In genomic region chr12:102706833-102707463, GRCm38 (mm10) we compare ENCODE assay signal across 34 mouse cellular contexts. TPM values are rescaled to one million over a fixed set of nuclear protein-coding genes. Genes with fewer than 3 reads are reported as not detected.
DNase-seq lines count a peak whose midpoint lies in the region; TF ChIP-seq lines count a peak whose summit lies in the region.
"Had no signal": no experiment of that assay in that cellular context is flagged by ENCODE, and none has a peak within 500 bp of the region (broad histone marks: within the 10 kb centered on the region; RNA-seq: fewer than 3 reads in every experiment).

No protein-coding gene starts in this region.

- H3K9ac ChIP-seq in ES-Bruce4 (ENCODE audit: low read depth, poor library complexity, severe bottlenecking) (no peak overlapping the region), ES-E14 (ENCODE audit: insufficient read depth, low read depth, low read length, poor library complexity, severe bottlenecking) (peak overlapping the region; percentile 49; the same call in 1 of the 2 replicates)
- H3K9ac ChIP-seq: embryonic facial prominence, embryonic 15.5 days; forebrain, embryonic 12.5 days; hindbrain, embryonic 13.5 days; limb, embryonic 15.5 days; liver, embryonic 13.5 days; midbrain, embryonic 13.5 days; neural tube, embryonic 15.5 days had no signal

- peak overlapping the region; percentile 81; the same call in 1 of the 2 replicates for H3K27ac ChIP-seq in left cerebral cortex, adult 2 months
- H3K27ac ChIP-seq in ES-Bruce4 (ENCODE audit: insufficient read depth, low read length) (peak overlapping the region; percentile 80), ES-E14 (ENCODE audit: insufficient read depth, low read depth, low read length, poor library complexity, severe bottlenecking) (peak overlapping the region; percentile 83)
- peak overlapping the region; percentile 95 for H3K27ac ChIP-seq in small intestine, adult 2 months (ENCODE audit: insufficient read depth, low read depth, low read length)
- H3K27ac ChIP-seq: embryonic facial prominence, embryonic 10.5 days; embryonic facial prominence, embryonic 15.5 days; forebrain, embryonic 12.5 days; hindbrain, embryonic 13.5 days; limb, embryonic 10.5 days; limb, embryonic 15.5 days; liver, embryonic 13.5 days; midbrain, embryonic 13.5 days; neural tube, embryonic 15.5 days had no signal

- TF ChIP-seq CTCF in left cerebral cortex, adult 2 months (IDR thresholded peaks at IDR 0.05): no peak
- TF ChIP-seq CTCF in ES-Bruce4 (IDR thresholded peaks at IDR 0.05; ENCODE audit: low read depth, low read length): no peak
- no peak for TF ChIP-seq CTCF in small intestine, adult 2 months (IDR thresholded peaks at IDR 0.05; ENCODE audit: extremely low read depth, insufficient read length, insufficient replicate concordance, low read depth, low read length)

- H3K4me3 ChIP-seq in left cerebral cortex, adult 2 months: no peak overlapping the region
- H3K4me3 ChIP-seq in ES-Bruce4 (ENCODE audit: low read depth, low read length) (no peak overlapping the region), ES-E14 (ENCODE audit: insufficient read depth in 1 of 2, low read depth in 1 of 2, low read length in 2 of 2, poor library complexity in 1 of 2, severe bottlenecking in 1 of 2) (no peak overlapping the region)
- H3K4me3 ChIP-seq in small intestine, adult 2 months (ENCODE audit: low read depth, low read length): no peak overlapping the region
- H3K4me3 ChIP-seq: embryonic facial prominence, embryonic 10.5 days; embryonic facial prominence, embryonic 15.5 days; forebrain, embryonic 12.5 days; hindbrain, embryonic 13.5 days; limb, embryonic 10.5 days; limb, embryonic 15.5 days; liver, embryonic 13.5 days; megakaryocyte, embryonic 14.5 days; midbrain, embryonic 13.5 days; neural tube, embryonic 15.5 days had no signal

- H3K9me3 ChIP-seq in ES-Bruce4 (replicated peaks; ENCODE audit: control insufficient read depth, insufficient read depth, low read length, poor library complexity, severe bottlenecking) (no peaks in the 10 kb centered on the region), ES-E14 (ENCODE audit: control insufficient read depth, insufficient read depth, low read depth, low read length) (no peaks in the 10 kb centered on the region)
- H3K9me3 ChIP-seq: embryonic facial prominence, embryonic 10.5 days; embryonic facial prominence, embryonic 15.5 days; forebrain, embryonic 12.5 days; hindbrain, embryonic 13.5 days; limb, embryonic 10.5 days; limb, embryonic 15.5 days; liver, embryonic 13.5 days; megakaryocyte, embryonic 14.5 days; midbrain, embryonic 13.5 days; neural tube, embryonic 15.5 days had no signal

- peak; percentile 92 for TF ChIP-seq EP300 in ES-Bruce4 (IDR thresholded peaks at IDR 0.05; ENCODE audit: insufficient read depth, low read depth, low read length)

- no peak for DNase-seq in left cerebral cortex, adult 2 months (ENCODE audit: extremely low spot score in 1 of 2, low spot score in 2 of 2)
- no peak for DNase-seq in left cerebral cortex, postnatal 36 days (ENCODE audit: low spot score in 2 of 2)
- DNase-seq in ES-E14 (ENCODE audit: low read depth, low spot score): peak; percentile 83
- no peak for DNase-seq in layer of hippocampus, adult 9-10 months (ENCODE audit: low spot score)
- DNase-seq: adrenal gland, postnatal 10 days; B cell, adult 2 months; cerebellum, postnatal 25 days; gastrocnemius, postnatal 10 days; heart, postnatal 36 days; kidney, adult 11 months; kidney, postnatal 14 days; liver, embryonic 13.5 days; lung, adult 18-20 months; lung, postnatal 4 days; thymus, adult 2 months had no signal

- 47% methylated on average over 10 of the region's 10 CpGs for WGBS in small intestine, adult 2 months

- H3K36me3 ChIP-seq in ES-Bruce4 (ENCODE audit: control insufficient read depth, insufficient read depth, low read length, poor library complexity, severe bottlenecking) (no peaks in the 10 kb centered on the region), ES-E14 (ENCODE audit: control insufficient read depth, insufficient read depth, low read length, poor library complexity, severe bottlenecking) (no peaks in the 10 kb centered on the region)
- H3K36me3 ChIP-seq in small intestine, adult 2 months (ENCODE audit: control insufficient read depth, insufficient read depth, low read length): no peaks in the 10 kb centered on the region
- H3K36me3 ChIP-seq: embryonic facial prominence, embryonic 10.5 days; embryonic facial prominence, embryonic 15.5 days; forebrain, embryonic 12.5 days; hindbrain, embryonic 13.5 days; limb, embryonic 10.5 days; limb, embryonic 15.5 days; liver, embryonic 13.5 days; midbrain, embryonic 13.5 days; neural tube, embryonic 15.5 days had no signal

- H3K4me1 ChIP-seq in ES-Bruce4 (ENCODE audit: control insufficient read depth, insufficient read depth, low read length) (peaks cover 17% of the 10 kb centered on the region), ES-E14 (ENCODE audit: control insufficient read depth in 2 of 2, insufficient read depth in 2 of 2, low read length in 2 of 2, poor library complexity in 1 of 2) (peaks cover 1 to 33% of the 10 kb centered on the region in 2 experiments; a peak in 3 of 4 replicates)
- H3K4me1 ChIP-seq in small intestine, adult 2 months (ENCODE audit: control insufficient read depth, insufficient read depth, insufficient read length, low read length): peaks cover 26% of the 10 kb centered on the region

- in situ Hi-C loops in ES-E14 (cut with MboI; ENCODE audit: low sequenced_read_pairs in 2 of 2, unreplicated experiment in 2 of 2): no loop called here

- H3K27me3 ChIP-seq in ES-Bruce4 (ENCODE audit: control insufficient read depth, insufficient read depth, low read length, poor library complexity, severe bottlenecking): no peaks in the 10 kb centered on the region
- H3K27me3 ChIP-seq in small intestine, adult 2 months (ENCODE audit: control insufficient read depth, insufficient read depth, low read length): no peaks in the 10 kb centered on the region
- H3K27me3 ChIP-seq: embryonic facial prominence, embryonic 15.5 days; neural tube, embryonic 15.5 days had no signal

- intact Hi-C loops in left cerebral cortex, adult 2 months (cut with DNase I): no loop called here
- intact Hi-C loops in left cerebral cortex, postnatal 36 days (cut with DNase I): no loop called here

- TF ChIP-seq POLR2A in ES-Bruce4 (IDR thresholded peaks at IDR 0.05; ENCODE audit: insufficient read depth, low read length): no peak
- no peak; the same call in 1 of the 2 replicates for TF ChIP-seq POLR2A in small intestine, adult 2 months (IDR thresholded peaks at IDR 0.05; ENCODE audit: low read depth, low read length)

TF ChIP-seq in ES-E14, 5 proteins besides CTCF, POLR2A, EP300 and RAD21:
- TF ChIP-seq ZC3H11A (IDR thresholded peaks at IDR 0.05; ENCODE audit: borderline replicate concordance, low read depth, low read length) (no peak), HCFC1 (IDR thresholded peaks at IDR 0.05; ENCODE audit: borderline replicate concordance, insufficient read depth, low read length) (no peak)

RNA-seq across cellular contexts. Expression of gene Itpk1, which starts 2.2 kb away (rescaled TPM):
- total RNA-seq in left cerebral cortex, adult 2 months (2021): 10 to 100 TPM; 52.3 to 54.9 TPM
- 10 to 100 TPM; 57.6 to 66.4 TPM for total RNA-seq in left cerebral cortex, postnatal 36 days (2021)
- 40.4 and 44.0 TPM in 2 replicates for polyA plus RNA-seq in ES-Bruce4 (2011; ENCODE audit: insufficient read depth, insufficient read length, low read depth, missing spikeins)
- 33.1 and 40.6 TPM in 2 replicates for total RNA-seq in ES-E14 (2012; rRNA removed)
- 104 and 324 TPM in 2 replicates for polyA plus RNA-seq in small intestine, adult 2 months (2012; rRNA removed)

RNA-seq across cellular contexts. Expression of gene Moap1, which starts 36.5 kb away (rescaled TPM):
- 10 to 100 TPM; 24.4 to 33.8 TPM for total RNA-seq in left cerebral cortex, adult 2 months (2021)
- total RNA-seq in left cerebral cortex, postnatal 36 days (2021): 10 to 100 TPM; 28.9 to 30.6 TPM
- polyA plus RNA-seq in ES-Bruce4 (2011; ENCODE audit: insufficient read depth, insufficient read length, low read depth, missing spikeins): 6.7 and 7.5 TPM in 2 replicates
- 4.0 and 8.8 TPM in 2 replicates for total RNA-seq in ES-E14 (2012; rRNA removed)
- polyA plus RNA-seq in small intestine, adult 2 months (2012; rRNA removed): 0.30 and 0.74 TPM in 2 replicates

RNA-seq across cellular contexts. Expression of gene Tmem251, which starts 36.6 kb away (rescaled TPM):
- total RNA-seq in left cerebral cortex, adult 2 months (2021): 1 to 10 TPM; 5.6 to 5.7 TPM
- 1 to 10 TPM; 5.4 TPM for total RNA-seq in left cerebral cortex, postnatal 36 days (2021)
- polyA plus RNA-seq in ES-Bruce4 (2011; ENCODE audit: insufficient read depth, insufficient read length, low read depth, missing spikeins): 6.3 TPM in 2 replicates
- total RNA-seq in ES-E14 (2012; rRNA removed): 2.9 and 4.0 TPM in 2 replicates
- 1.7 and 2.4 TPM in 2 replicates for polyA plus RNA-seq in small intestine, adult 2 months (2012; rRNA removed)

RNA-seq across cellular contexts. Expression of gene Gm28051, which starts 50.6 kb away (rescaled TPM):
- not detected for total RNA-seq in left cerebral cortex, adult 2 months (2021)
- not detected for total RNA-seq in left cerebral cortex, postnatal 36 days (2021)
- polyA plus RNA-seq in ES-Bruce4 (2011; ENCODE audit: insufficient read depth, insufficient read length, low read depth, missing spikeins): not detected in 2 replicates
- total RNA-seq in ES-E14 (2012; rRNA removed): not detected in 2 replicates
- not detected in 2 replicates for polyA plus RNA-seq in small intestine, adult 2 months (2012; rRNA removed)
- total RNA-seq: adrenal gland, postnatal 10 days; gastrocnemius, postnatal 10 days; granulocyte monocyte progenitor cell, adult 5-6 weeks; heart, postnatal 36 days; layer of hippocampus, adult 18-20 months; layer of hippocampus, postnatal 14 days; monocyte, adult 5-6 weeks had no signal
- polyA plus RNA-seq: embryonic facial prominence, embryonic 10.5 days; embryonic facial prominence, embryonic 15.5 days; forebrain, embryonic 12.5 days; heart, embryonic 11.5 days; heart, embryonic 16.5 days; hindbrain, embryonic 13.5 days; kidney, embryonic 14.5 days; limb, embryonic 10.5 days; limb, embryonic 15.5 days; liver, embryonic 13.5 days; lung, postnatal 0 days; midbrain, embryonic 13.5 days; neural tube, embryonic 15.5 days; thymus, adult 2 months had no signal

RNA-seq across cellular contexts. Expression of gene Gon7, which starts 50.7 kb away (rescaled TPM):
- total RNA-seq in left cerebral cortex, adult 2 months (2021): 10 to 100 TPM; 15.8 to 18.1 TPM
- total RNA-seq in left cerebral cortex, postnatal 36 days (2021): 10 to 100 TPM; 12.7 to 14.5 TPM
- polyA plus RNA-seq in ES-Bruce4 (2011; ENCODE audit: insufficient read depth, insufficient read length, low read depth, missing spikeins): 23.6 and 26.6 TPM in 2 replicates
- total RNA-seq in ES-E14 (2012; rRNA removed): 31.8 and 34.2 TPM in 2 replicates
- polyA plus RNA-seq in small intestine, adult 2 months (2012; rRNA removed): 3.4 and 11.2 TPM in 2 replicates
